Mouse (Mus musculus): ENCODE data around the gene Gm11146.

Gene Gm11146

GRCm38 (mm10) chr16:77556446-77557105, 45.3 kb downstream of the Gm11146 start:
- peak; percentile 50 for DNase-seq (ENCODE audit: inconsistent ontology term)

DNA sequence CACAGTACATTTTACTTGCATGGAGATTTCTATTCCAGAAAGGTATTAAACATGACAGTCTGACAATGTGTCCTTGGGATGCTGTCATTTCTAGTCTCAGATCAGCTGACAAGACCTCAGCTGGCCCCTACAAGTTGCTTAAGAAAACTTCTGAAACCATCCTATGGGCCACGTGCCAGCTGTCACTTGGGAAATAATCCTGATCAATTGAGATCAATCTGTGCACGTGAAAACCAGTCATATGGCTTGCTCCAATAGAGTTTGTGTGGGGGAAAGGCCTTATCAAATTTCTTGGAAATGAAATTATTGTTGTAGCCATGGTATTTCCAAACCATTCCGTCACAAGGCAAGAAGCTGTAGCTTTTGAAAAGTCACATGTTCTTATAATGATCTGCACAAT, 50.8 kb downstream of the Gm11146 start:
- DNase-seq (ENCODE audit: inconsistent ontology term): no peak

All from Muller cell, postnatal 12 days (primary cell).